Mouse (Mus musculus): ENCODE measurements at regions not wholly inside any gene's neighbourhood (a gene's known extent, or its start where the extent isn't known, plus 50 kb on each side); places are given as distances from the start of the nearest gene placed in this dataset.

DNA sequence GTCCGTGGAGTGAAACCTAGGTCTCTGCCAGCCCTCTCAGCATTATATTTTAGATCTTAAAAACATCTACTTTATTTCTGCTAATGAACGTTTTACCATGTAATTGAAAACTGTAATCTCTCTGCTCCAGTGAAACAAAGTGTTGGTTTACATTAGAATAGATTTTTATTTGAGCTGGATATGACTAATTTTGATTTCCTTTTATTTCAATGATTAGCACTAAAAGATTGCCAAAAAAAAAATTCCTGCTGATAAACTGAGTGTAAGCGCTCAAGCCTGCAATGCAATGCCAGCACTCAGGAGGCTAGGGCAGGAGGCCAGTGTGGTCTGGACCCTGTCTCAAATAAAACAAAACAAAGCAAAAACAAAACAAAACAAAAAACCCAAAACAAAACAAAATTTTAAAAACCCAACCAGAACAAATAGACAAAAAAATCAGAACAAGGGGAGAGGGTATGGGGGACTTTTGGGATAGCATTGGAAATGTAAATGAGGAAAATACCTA lies 69.3 kb upstream of the E2f3 start:
- TF ChIP-seq POLR2A (IDR thresholded peaks at IDR 0.05; ENCODE audit: low read depth, low read length) = no peak
- no peak for TF ChIP-seq CTCF (IDR thresholded peaks at IDR 0.05; ENCODE audit: extremely low read depth, insufficient read depth, insufficient read length, insufficient replicate concordance)
